Mouse (Mus musculus) myocyte (in vitro differentiated cells): ENCODE measurements around the gene Thumpd2.

Experiments
- CEBPB ChIP-seq: IDR thresholded peaks from 2 replicates; pipeline ENCODE4 v1.6.1; 2011; ENCODE audit warnings: mild to moderate bottlenecking, moderate library complexity; ENCODE audit not compliant: poor library complexity, insufficient read depth, severe bottlenecking
- E2F4 ChIP-seq: IDR thresholded peaks from one replicate; pipeline ENCODE4 v1.6.1; 2011; ENCODE audit warnings: mild to moderate bottlenecking, control low read depth, moderate library complexity; ENCODE audit not compliant: insufficient read depth
- MAX ChIP-seq: IDR thresholded peaks from one replicate; pipeline ENCODE4 v1.6.1; 2011; ENCODE audit warnings: low read depth, mild to moderate bottlenecking, control low read depth
- MYOD1 ChIP-seq, 3 experiments: IDR thresholded peaks; one replicate each; pipeline ENCODE4 v1.6.1; 2011; ENCODE audit warnings: control low read depth in 2 of 3, low read depth in 2 of 3, mild to moderate bottlenecking in 2 of 3, moderate library complexity in 1 of 3; ENCODE audit not compliant: insufficient read length in 2 of 3, control insufficient read depth in 1 of 3
- MYOG ChIP-seq, 3 experiments: IDR thresholded peaks; one replicate each; pipeline ENCODE4 v1.6.1; 2011; ENCODE audit warnings: control low read depth in 2 of 3, low read depth in 2 of 3, mild to moderate bottlenecking in 2 of 3; ENCODE audit not compliant: insufficient read length in 2 of 3, control insufficient read depth in 1 of 3, insufficient read depth in 1 of 3
- POLR2A ChIP-seq: IDR thresholded peaks from one replicate; pipeline ENCODE4 v1.6.1; 2011; ENCODE audit warnings: low read depth, mild to moderate bottlenecking, control low read depth, moderate library complexity; ENCODE audit not compliant: insufficient read length
- TCF3 ChIP-seq: IDR thresholded peaks from one replicate; pipeline ENCODE4 v1.6.1; 2011; ENCODE audit warnings: low read depth, control low read depth; ENCODE audit not compliant: insufficient read length

DNA sequence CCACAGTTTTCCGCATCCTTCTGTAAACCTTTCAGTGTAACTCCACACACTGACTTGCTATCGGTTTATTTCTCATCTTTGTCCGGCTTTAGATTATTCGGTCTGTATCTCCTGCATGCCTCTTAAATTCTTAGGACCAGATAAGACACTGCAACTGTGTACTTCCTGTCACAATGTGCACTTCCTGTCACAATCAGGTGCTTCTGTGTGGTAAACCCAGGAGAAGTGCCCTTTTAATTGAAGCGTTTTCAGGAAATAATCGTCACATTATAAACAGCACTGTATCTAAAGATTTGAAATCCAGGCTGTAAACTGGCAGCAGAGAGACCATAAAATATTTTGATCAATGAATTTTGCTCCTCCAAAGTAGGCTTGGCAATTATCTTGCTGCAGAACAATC, 19.8 kb downstream of the Thumpd2 start:
- TF ChIP-seq POLR2A (no peak), CEBPB (no peak), MYOD1 (IDR thresholded peaks at IDR 0.05; ENCODE audit: control insufficient read depth in 1 of 3, insufficient read length in 2 of 3, low read depth in 2 of 3) (no peak), MAX (no peak), TCF3 (no peak), MYOG (IDR thresholded peaks at IDR 0.05; ENCODE audit: control insufficient read depth in 1 of 3, insufficient read depth in 1 of 3, insufficient read length in 2 of 3, low read depth in 2 of 3) (no peak), E2F4 (no peak)
